Mouse (Mus musculus) midbrain, embryonic 13.5 days (tissue): Measurements from ENCODE around the gene Rbm15. TPM values are rescaled to one million over a fixed set of nuclear protein-coding genes. Genes with fewer than 3 reads are reported as not detected.
A peak's percentile ranks its signal among the peaks of the same experiment; 100 is the strongest.

ENCODE experiments used
- ATAC-seq: fragments of 200-750 bp; cut with Nextera tagmentation; 2 replicates; pipeline ENCODE4 v1.8.0; 2017; ENCODE audit warnings: mild to moderate bottlenecking, moderate TSS enrichment, moderate library complexity
- H3K27ac ChIP-seq: fragments of 300-500 bp; sonication (generic); 2 replicates; pipeline ENCODE4 v1.5.1; 2015; ENCODE audit warnings: inconsistent platforms, mild to moderate bottlenecking, moderate library complexity
- H3K27me3 ChIP-seq: fragments of 300-500 bp; sonication (generic); 2 replicates; pipeline ENCODE4 v1.6.1; 2015; ENCODE audit warnings: mild to moderate bottlenecking, inconsistent platforms
- H3K36me3 ChIP-seq: fragments of 300-500 bp; sonication (generic); 2 replicates; pipeline ENCODE4 v1.6.1; 2015; ENCODE audit warnings: mild to moderate bottlenecking, inconsistent platforms
- H3K4me1 ChIP-seq: fragments of 300-500 bp; sonication (generic); replicated peaks from 2 replicates; pipeline ENCODE4 v1.6.1; 2015; ENCODE audit warnings: inconsistent platforms
- H3K4me2 ChIP-seq: fragments of 300-500 bp; sonication (generic); replicated peaks from 2 replicates; pipeline ENCODE4 v1.6.1; 2015; ENCODE audit warnings: moderate library complexity, mild to moderate bottlenecking, inconsistent platforms
- H3K4me3 ChIP-seq: fragments of 300-500 bp; sonication (generic); replicated peaks from 2 replicates; pipeline ENCODE4 v1.5.1; 2015; ENCODE audit warnings: mild to moderate bottlenecking, inconsistent platforms
- H3K9ac ChIP-seq: fragments of 300-500 bp; sonication (generic); replicated peaks from 2 replicates; pipeline ENCODE4 v1.6.1; 2015; ENCODE audit warnings: mild to moderate bottlenecking, inconsistent platforms
- H3K9me3 ChIP-seq: fragments of 300-500 bp; sonication (generic); 2 replicates; pipeline ENCODE4 v1.6.1; 2016; ENCODE audit warnings: mild to moderate bottlenecking, inconsistent platforms
- WGBS: fragments of 180-500 bp; shearing (Covaris S2); methylation state at CpG from one replicate; pipeline ENCODE4 v1.1.7; 2015; 5-methylcytosine and 5-hydroxymethylcytosine counted together
- polyA plus RNA-seq: library from polyadenylated mRNA; unstranded; fragments of >200 nt; fragmentation: Nextera tagmentation; extraction: Ambion mirVana; gene quantifications from 2 replicates; pipeline ENCODE4 v1.2.1, GENCODE M21; 2015

The Rbm15 gene
- 10.7 and 12.0 TPM in 2 replicates for polyA plus RNA-seq

- Histone ChIP-seq H3K4me2 (peak within 1 kb of the TSS; percentile 84), H3K27me3 (no peaks in the 10 kb centered on the region), H3K27ac (peak within 1 kb of the TSS; percentile 94), H3K9ac (peak within 1 kb of the TSS; percentile 85), H3K4me3 (peak within 1 kb of the TSS; percentile 83), H3K36me3 (peaks cover 16% of the 10 kb centered on the region), H3K4me1 (peaks cover 35% of the 10 kb centered on the region), H3K9me3 (no peaks in the 10 kb centered on the region)
- under 1% methylated on average over 62 of the region's 62 CpGs for WGBS
- peak; percentile 95 for ATAC-seq
These were observed at the start of gene Rbm15 for GRCm38 (mm10) chr3:107333381-107334201. TSS of gene Rbm15 (minus strand) at chr3:107333673.

- Histone ChIP-seq H3K27ac (no peak overlapping the region), H3K4me1 (peaks cover 12% of the 10 kb centered on the region), H3K9me3 (no peaks in the 10 kb centered on the region), H3K4me2 (no peak overlapping the region), H3K9ac (no peak overlapping the region), H3K27me3 (no peaks in the 10 kb centered on the region), H3K36me3 (no peaks in the 10 kb centered on the region), H3K4me3 (no peak overlapping the region)
- no peak for ATAC-seq
- 7% methylated on average over 4 of the region's 4 CpGs for WGBS
These were observed 45.9 kb upstream of the Rbm15 start for GRCm38 (mm10) chr3:107379422-107379821.

GRCm38 (mm10) chr3:107378626-107379025 lies 45.2 kb upstream of the Rbm15 start:
- Histone ChIP-seq H3K4me3 (no peak overlapping the region), H3K9ac (no peak overlapping the region), H3K9me3 (no peaks in the 10 kb centered on the region), H3K4me2 (no peak overlapping the region), H3K36me3 (no peaks in the 10 kb centered on the region), H3K4me1 (peaks cover 9% of the 10 kb centered on the region), H3K27ac (no peak overlapping the region), H3K27me3 (no peaks in the 10 kb centered on the region)
- ATAC-seq: no peak
- WGBS: 88% methylated on average over 5 of the region's 5 CpGs

- H3K27me3 ChIP-seq: no peaks in the 10 kb centered on the region
- no peaks in the 10 kb centered on the region for H3K36me3 ChIP-seq
- peak; percentile 48; the same call in 1 of the 2 replicates for ATAC-seq
These were observed 41.6 kb upstream of the Rbm15 start for GRCm38 (mm10) chr3:107374948-107375664.

GRCm38 (mm10) chr3:107369156-107369555 lies 35.7 kb upstream of the Rbm15 start:
- WGBS: 81% methylated on average over 6 of the region's 6 CpGs
- no peak for ATAC-seq

More at GRCm38 (mm10) chr3:107374948-107375664, 41.6 kb upstream of the Rbm15 start:
- Histone ChIP-seq H3K27ac (no peak overlapping the region), H3K4me3 (no peak overlapping the region), H3K4me2 (no peak overlapping the region), H3K9ac (no peak overlapping the region), H3K9me3 (no peaks in the 10 kb centered on the region), H3K4me1 (peaks cover 9% of the 10 kb centered on the region)
- 15% methylated on average over 6 of the region's 6 CpGs for WGBS

GRCm38 (mm10) chr3:107367938-107368599 lies 34.6 kb upstream of the Rbm15 start:
- Histone ChIP-seq H3K36me3 (no peaks in the 10 kb centered on the region), H3K9me3 (no peaks in the 10 kb centered on the region), H3K4me3 (no peak overlapping the region), H3K9ac (no peak overlapping the region), H3K4me1 (0 out of 2 replicates have a peak, but pooled peaks cover 4% of the 10 kb centered on the region), H3K27ac (no peak overlapping the region), H3K27me3 (0 out of 2 replicates have a peak, but pooled peaks cover 2% of the 10 kb centered on the region), H3K4me2 (no peak overlapping the region)
- no peak for ATAC-seq
- 86% methylated on average over 8 of the region's 8 CpGs for WGBS

More at GRCm38 (mm10) chr3:107369156-107369555, 35.7 kb upstream of the Rbm15 start:
- Histone ChIP-seq H3K27me3 (0 out of 2 replicates have a peak, but pooled peaks cover 2% of the 10 kb centered on the region), H3K4me1 (0 out of 2 replicates have a peak, but pooled peaks cover 4% of the 10 kb centered on the region), H3K9me3 (no peaks in the 10 kb centered on the region), H3K27ac (no peak overlapping the region), H3K36me3 (no peaks in the 10 kb centered on the region), H3K9ac (no peak overlapping the region), H3K4me3 (no peak overlapping the region), H3K4me2 (no peak overlapping the region)

GRCm38 (mm10) chr3:107365341-107365740 lies 31.9 kb upstream of the Rbm15 start:
- ATAC-seq: no peak
- no peak overlapping the region for H3K27ac ChIP-seq
- 0 out of 2 replicates have a peak, but pooled peaks cover 2% of the 10 kb centered on the region for H3K27me3 ChIP-seq
- no peaks in the 10 kb centered on the region for H3K36me3 ChIP-seq
- no peak overlapping the region for H3K4me2 ChIP-seq
- H3K4me3 ChIP-seq: no peak overlapping the region
- no peak overlapping the region for H3K9ac ChIP-seq
- WGBS: 83% methylated on average over 4 of the region's 4 CpGs
- H3K9me3 ChIP-seq: no peaks in the 10 kb centered on the region
- 0 out of 2 replicates have a peak, but pooled peaks cover 4% of the 10 kb centered on the region for H3K4me1 ChIP-seq

- no peak for ATAC-seq
- WGBS: 83% methylated on average over 5 of the region's 5 CpGs
- Histone ChIP-seq H3K36me3 (no peaks in the 10 kb centered on the region), H3K4me1 (0 out of 2 replicates have a peak, but pooled peaks cover 4% of the 10 kb centered on the region), H3K9ac (no peak overlapping the region), H3K4me3 (no peak overlapping the region), H3K4me2 (no peak overlapping the region), H3K9me3 (no peaks in the 10 kb centered on the region), H3K27me3 (0 out of 2 replicates have a peak, but pooled peaks cover 2% of the 10 kb centered on the region), H3K27ac (no peak overlapping the region)
These were observed 29.9 kb upstream of the Rbm15 start for GRCm38 (mm10) chr3:107363391-107363790.

GRCm38 (mm10) chr3:107360341-107360740 lies 26.9 kb upstream of the Rbm15 start:
- Histone ChIP-seq H3K36me3 (no peaks in the 10 kb centered on the region), H3K27ac (no peak overlapping the region), H3K4me1 (no peaks in the 10 kb centered on the region), H3K27me3 (peaks cover 17% of the 10 kb centered on the region), H3K9me3 (no peaks in the 10 kb centered on the region), H3K4me3 (no peak overlapping the region), H3K4me2 (no peak overlapping the region), H3K9ac (no peak overlapping the region)
- 78% methylated on average over 4 of the region's 4 CpGs for WGBS
- no peak for ATAC-seq

GRCm38 (mm10) chr3:107357700-107358234 lies 24.3 kb upstream of the Rbm15 start:
- no peaks in the 10 kb centered on the region for H3K4me1 ChIP-seq
- H3K27ac ChIP-seq: no peak overlapping the region
- no peak overlapping the region for H3K4me2 ChIP-seq
- no peak overlapping the region for H3K4me3 ChIP-seq
- H3K9ac ChIP-seq: no peak overlapping the region
- peak; percentile 68; the same call in 1 of the 2 replicates for ATAC-seq
- no peaks in the 10 kb centered on the region for H3K9me3 ChIP-seq
- H3K36me3 ChIP-seq: no peaks in the 10 kb centered on the region
- WGBS: 69% methylated on average over 3 of the region's 3 CpGs
- H3K27me3 ChIP-seq: peaks cover 15% of the 10 kb centered on the region

GRCm38 (mm10) chr3:107356964-107357441 lies 23.5 kb upstream of the Rbm15 start:
- 2% methylated on average over 11 of the region's 11 CpGs for WGBS
- Histone ChIP-seq H3K4me3 (no peak overlapping the region), H3K27me3 (peaks cover 15% of the 10 kb centered on the region), H3K4me2 (no peak overlapping the region), H3K27ac (no peak overlapping the region), H3K36me3 (no peaks in the 10 kb centered on the region), H3K4me1 (no peaks in the 10 kb centered on the region), H3K9ac (no peak overlapping the region), H3K9me3 (no peaks in the 10 kb centered on the region)
- ATAC-seq: peak; percentile 92
